Mouse (Mus musculus): ENCODE data around the gene Dusp28. TPM values are rescaled to one million over a fixed set of nuclear protein-coding genes. Genes with fewer than 3 reads are reported as not detected.

The Dusp28 gene
- polyA plus RNA-seq, 1 experiment from 2014 or later: 6.9 TPM

DNA sequence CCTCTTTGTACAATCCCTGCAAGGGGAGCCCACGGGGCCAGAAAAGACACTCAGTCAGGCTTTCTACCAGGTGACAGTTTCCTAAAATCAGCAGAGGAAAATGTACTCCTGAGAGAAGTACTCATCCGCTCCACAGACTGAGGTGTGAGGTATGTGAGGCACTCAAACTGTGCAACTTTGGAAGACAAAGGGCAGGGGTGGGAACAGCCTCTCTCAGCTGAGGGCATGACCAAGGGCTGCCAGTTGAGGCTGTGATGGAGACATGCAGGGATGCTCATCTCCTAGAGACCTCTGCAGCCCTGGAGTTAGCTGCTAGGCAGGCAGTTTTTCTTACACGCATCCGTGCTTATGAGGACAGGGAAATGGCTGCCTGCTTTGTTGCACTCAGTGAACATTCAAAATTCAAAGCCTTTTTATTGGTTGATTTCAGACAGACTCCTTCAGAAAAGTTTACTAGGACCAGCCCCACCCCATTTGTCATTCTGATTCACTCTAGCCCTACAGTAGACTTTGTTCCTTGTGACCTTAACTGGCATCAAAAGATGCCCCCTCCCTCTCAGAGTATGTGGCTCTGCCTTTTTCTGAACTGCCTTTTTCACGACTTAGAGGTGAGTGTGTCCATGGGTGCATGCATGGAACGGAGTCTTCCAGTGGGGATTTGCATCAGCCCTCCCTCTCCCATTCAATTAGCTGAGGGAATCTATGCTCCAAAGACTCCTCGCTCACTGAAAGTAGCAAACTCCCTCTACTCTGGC, 17.7 kb upstream of the Dusp28 start:
- ATAC-seq (ENCODE audit: insufficient read depth) (no peak), DNase-seq (no peak)
- no peak for TF ChIP-seq CTCF (IDR thresholded peaks at IDR 0.05; ENCODE audit: low read depth)
- H3K36me3 ChIP-seq (ENCODE audit: insufficient read depth): no peaks in the 10 kb centered on the region
- no peak overlapping the region for H3K4me2 ChIP-seq
- no peaks in the 10 kb centered on the region for H3K27me3 ChIP-seq (ENCODE audit: insufficient read depth, low read length)
- H3K9ac ChIP-seq: no peak overlapping the region
- H3K9me3 ChIP-seq (ENCODE audit: low read depth, low read length): no peaks in the 10 kb centered on the region
- H3K4me3 ChIP-seq (ENCODE audit: low read depth, low read length): no peak overlapping the region
- H3K27ac ChIP-seq (ENCODE audit: low read depth): no peak overlapping the region
- WGBS: 58% methylated on average over 7 of the region's 7 CpGs
- H3K4me1 ChIP-seq (ENCODE audit: insufficient read depth): no peaks in the 10 kb centered on the region

DNA sequence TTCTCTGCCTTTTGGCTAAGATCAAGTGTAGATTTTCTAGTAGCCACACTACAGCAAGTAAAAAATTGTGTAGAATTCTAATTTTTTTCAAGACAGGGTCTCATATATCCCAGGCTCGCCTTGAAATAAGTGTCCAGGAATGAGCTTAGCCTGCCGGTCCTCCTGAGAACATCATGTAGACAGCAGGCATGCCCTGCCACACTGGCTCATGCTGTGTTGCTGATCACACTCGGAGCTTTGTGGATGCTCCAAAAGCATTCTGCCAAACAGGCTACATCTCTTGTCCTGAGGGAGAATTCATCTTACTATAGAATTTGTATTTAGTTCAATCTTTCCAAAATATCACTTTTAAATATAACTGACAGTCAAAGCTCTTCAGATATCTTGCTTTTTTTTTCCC, 14.0 kb upstream of the Dusp28 start:
- whole genome bisulfite sequencing: 55% methylated on average over 3 of the region's 3 CpGs
- TF ChIP-seq CTCF (IDR thresholded peaks at IDR 0.05; ENCODE audit: low read depth): no peak
- no peaks in the 10 kb centered on the region for H3K9me3 ChIP-seq (ENCODE audit: low read depth, low read length)

DNA sequence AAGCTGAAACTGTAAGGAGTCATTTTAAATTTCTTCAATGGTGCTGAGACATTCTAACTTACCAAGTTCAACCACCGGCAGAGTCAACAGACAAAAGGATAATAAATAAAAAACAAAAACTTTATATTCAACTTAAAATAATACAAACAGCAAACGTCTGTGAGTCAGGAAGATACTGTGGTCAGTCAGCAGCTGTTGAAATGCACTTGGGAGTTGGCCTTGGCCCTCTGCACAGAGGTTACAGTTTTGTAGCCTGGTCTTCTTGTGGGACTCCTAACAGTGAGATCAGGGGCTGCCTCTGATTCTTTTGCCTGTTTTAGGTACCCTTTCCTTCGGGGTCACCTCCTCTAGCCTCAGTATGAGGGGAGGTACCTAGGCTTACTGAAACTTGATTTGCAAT, 12.9 kb upstream of the Dusp28 start:
- Histone ChIP-seq H3K9ac (no peak overlapping the region), H3K27me3 (ENCODE audit: insufficient read depth, low read length) (no peaks in the 10 kb centered on the region), H3K4me1 (ENCODE audit: insufficient read depth) (no peaks in the 10 kb centered on the region), H3K4me2 (no peak overlapping the region), H3K4me3 (ENCODE audit: low read depth, low read length) (no peak overlapping the region), H3K9me3 (ENCODE audit: low read depth, low read length) (no peaks in the 10 kb centered on the region), H3K27ac (ENCODE audit: low read depth) (no peak overlapping the region), H3K36me3 (ENCODE audit: insufficient read depth) (no peaks in the 10 kb centered on the region)
- 65% methylated on average over 3 of the region's 3 CpGs for WGBS
- no peak for TF ChIP-seq CTCF (IDR thresholded peaks at IDR 0.05; ENCODE audit: low read depth)
- ATAC-seq (ENCODE audit: insufficient read depth) (no peak), DNase-seq (no peak)

More for the DNA sequence above, 14.0 kb upstream of the Dusp28 start:
- Histone ChIP-seq H3K27me3 (ENCODE audit: insufficient read depth, low read length) (no peaks in the 10 kb centered on the region), H3K9ac (no peak overlapping the region), H3K4me1 (ENCODE audit: insufficient read depth) (no peaks in the 10 kb centered on the region), H3K4me2 (no peak overlapping the region), H3K4me3 (ENCODE audit: low read depth, low read length) (no peak overlapping the region), H3K36me3 (ENCODE audit: insufficient read depth) (no peaks in the 10 kb centered on the region), H3K27ac (ENCODE audit: low read depth) (no peak overlapping the region)
- ATAC-seq (ENCODE audit: insufficient read depth): no peak
- no peak for DNase-seq

- DNase-seq (peak; percentile 87), ATAC-seq (ENCODE audit: insufficient read depth) (peak; percentile 56)
- no peaks in the 10 kb centered on the region for H3K36me3 ChIP-seq (ENCODE audit: insufficient read depth)
- no peak overlapping the region for H3K4me3 ChIP-seq (ENCODE audit: low read depth, low read length)
- H3K9ac ChIP-seq: no peak overlapping the region
- no peak overlapping the region for H3K27ac ChIP-seq (ENCODE audit: low read depth)
- no peaks in the 10 kb centered on the region for H3K4me1 ChIP-seq (ENCODE audit: insufficient read depth)
- no peaks in the 10 kb centered on the region for H3K9me3 ChIP-seq (ENCODE audit: low read depth, low read length)
- 9% methylated on average over 3 of the region's 3 CpGs for WGBS
- H3K4me2 ChIP-seq: no peak overlapping the region
- peak; percentile 89 for TF ChIP-seq CTCF (IDR thresholded peaks at IDR 0.05; ENCODE audit: low read depth)
- no peaks in the 10 kb centered on the region for H3K27me3 ChIP-seq (ENCODE audit: insufficient read depth, low read length)
Measured at GRCm38 (mm10) chr1:92895089-92895488, 11.7 kb upstream of the Dusp28 start.

GRCm38 (mm10) chr1:92902786-92903185, 4.0 kb upstream of the Dusp28 start, which contains the start of gene Ankmy1:
TSS of gene Ankmy1 (minus strand) at chr1:92902906.
- H3K36me3 ChIP-seq (ENCODE audit: insufficient read depth): no peaks in the 10 kb centered on the region
- 0% methylated on average over 15 of the region's 15 CpGs for WGBS
- ATAC-seq (ENCODE audit: insufficient read depth) (peak; percentile 39), DNase-seq (peak; percentile 87)
- H3K4me2 ChIP-seq: peak within 1 kb of the TSS; percentile 52
- H3K4me1 ChIP-seq (ENCODE audit: insufficient read depth): no peaks in the 10 kb centered on the region; the same call in 1 of the 2 replicates
- H3K9ac ChIP-seq: no peak within 1 kb of the TSS
- no peaks in the 10 kb centered on the region for H3K27me3 ChIP-seq (ENCODE audit: insufficient read depth, low read length)
- H3K9me3 ChIP-seq (ENCODE audit: low read depth, low read length): no peaks in the 10 kb centered on the region
- H3K4me3 ChIP-seq (ENCODE audit: low read depth, low read length): peak within 1 kb of the TSS; percentile 11; the same call in 1 of the 2 replicates
- no peak for TF ChIP-seq CTCF (IDR thresholded peaks at IDR 0.05; ENCODE audit: low read depth)
- no peak within 1 kb of the TSS for H3K27ac ChIP-seq (ENCODE audit: low read depth)

DNA sequence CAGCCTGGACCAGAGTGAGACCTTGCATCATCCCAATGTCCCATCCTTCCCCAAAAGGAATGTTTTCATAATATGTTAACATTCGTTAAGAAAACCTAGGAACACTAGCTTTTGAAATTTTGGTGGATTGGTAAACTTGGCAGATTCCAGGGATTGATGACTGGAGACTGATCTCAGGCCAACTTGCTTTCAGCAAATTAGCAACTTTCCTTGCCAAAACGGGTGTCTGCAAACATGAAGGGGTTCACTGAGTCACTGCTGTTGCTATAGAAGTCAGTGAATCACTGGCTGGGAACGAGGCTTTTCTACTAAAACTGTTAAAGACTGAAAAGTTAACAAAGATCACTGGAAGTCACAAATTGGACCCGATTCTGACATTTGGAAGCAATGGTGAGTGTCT, 3.2 kb upstream of the Dusp28 start:
- H3K27me3 ChIP-seq (ENCODE audit: insufficient read depth, low read length): no peaks in the 10 kb centered on the region
- H3K9me3 ChIP-seq (ENCODE audit: low read depth, low read length): no peaks in the 10 kb centered on the region
- 64% methylated on average over 4 of the region's 4 CpGs for WGBS

GRCm38 (mm10) chr1:92905703-92906310, 974 bp upstream of the Dusp28 start:
- no peaks in the 10 kb centered on the region for H3K9me3 ChIP-seq (ENCODE audit: low read depth, low read length)
- H3K27me3 ChIP-seq (ENCODE audit: insufficient read depth, low read length): no peaks in the 10 kb centered on the region
- H3K36me3 ChIP-seq (ENCODE audit: insufficient read depth): no peaks in the 10 kb centered on the region
- H3K27ac ChIP-seq (ENCODE audit: low read depth): no peak overlapping the region
- H3K4me2 ChIP-seq: no peak overlapping the region
- DNase-seq: no peak
- peaks cover 6% of the 10 kb centered on the region; the same call in 1 of the 2 replicates for H3K4me1 ChIP-seq (ENCODE audit: insufficient read depth)
- 89% methylated on average over 2 of the region's 2 CpGs for WGBS
- no peak for ATAC-seq (ENCODE audit: insufficient read depth)
- no peak overlapping the region for H3K4me3 ChIP-seq (ENCODE audit: low read depth, low read length)
- TF ChIP-seq CTCF (IDR thresholded peaks at IDR 0.05; ENCODE audit: low read depth): no peak
- H3K9ac ChIP-seq: no peak overlapping the region

More for the DNA sequence above, 3.2 kb upstream of the Dusp28 start:
- DNase-seq (peak; percentile 15), ATAC-seq (ENCODE audit: insufficient read depth) (no peak)
- no peak for TF ChIP-seq CTCF (IDR thresholded peaks at IDR 0.05; ENCODE audit: low read depth)
- Histone ChIP-seq H3K4me3 (ENCODE audit: low read depth, low read length) (no peak overlapping the region), H3K27ac (ENCODE audit: low read depth) (no peak overlapping the region), H3K36me3 (ENCODE audit: insufficient read depth) (no peaks in the 10 kb centered on the region), H3K4me1 (ENCODE audit: insufficient read depth) (no peaks in the 10 kb centered on the region; the same call in 1 of the 2 replicates), H3K9ac (no peak overlapping the region), H3K4me2 (no peak overlapping the region)

All from lung, embryonic 14.5 days (tissue).